Mouse (Mus musculus) lung, embryonic 14.5 days (tissue): ENCODE measurements at regions not wholly inside any gene's neighbourhood (a gene's known extent, or its start where the extent isn't known, plus 50 kb on each side); places are given as distances from the start of the nearest gene placed in this dataset.
"Not testable (repeated sequence)": the region's sequence is repeated elsewhere in the genome, so short reads cannot be mapped to it uniquely, and the experiment has no call there.

Experiments
- ATAC-seq: fragments of 200-750 bp; cut with Nextera tagmentation; 2 replicates; pipeline ENCODE4 v1.8.0; 2017; ENCODE audit warnings: mild to moderate bottlenecking, moderate TSS enrichment, moderate library complexity; ENCODE audit not compliant: insufficient read depth
- DNase-seq: peaks from one replicate; pipeline ENCODE4 v3.0.0-alpha.2; 2015
- H3K27ac ChIP-seq: fragments of 300-500 bp; sonication (generic); 2 replicates; pipeline ENCODE4 v1.5.1; 2014; ENCODE audit warnings: low read depth, mild to moderate bottlenecking, moderate library complexity
- H3K27me3 ChIP-seq: fragments of 300-500 bp; sonication (generic); 2 replicates; pipeline ENCODE4 v1.6.1; 2014; ENCODE audit warnings: low read length, control low read depth; ENCODE audit not compliant: insufficient read depth
- H3K36me3 ChIP-seq: fragments of 300-500 bp; sonication (generic); 2 replicates; pipeline ENCODE4 v1.6.1; 2014; ENCODE audit warnings: control low read depth; ENCODE audit not compliant: insufficient read depth
- H3K4me1 ChIP-seq: fragments of 300-500 bp; sonication (generic); 2 replicates; pipeline ENCODE4 v1.6.1; 2014; ENCODE audit warnings: antibody characterized with exemption, control low read depth; ENCODE audit not compliant: insufficient read depth
- H3K4me2 ChIP-seq: fragments of 300-500 bp; sonication (generic); 2 replicates; pipeline ENCODE4 v1.6.1; 2014; ENCODE audit warnings: mild to moderate bottlenecking
- H3K4me3 ChIP-seq: fragments of 300-500 bp; sonication (generic); 2 replicates; pipeline ENCODE4 v1.5.1; 2014; ENCODE audit warnings: low read depth, low read length
- H3K9ac ChIP-seq: fragments of 300-500 bp; sonication (generic); 2 replicates; pipeline ENCODE4 v1.6.1; 2014
- H3K9me3 ChIP-seq: fragments of 300-500 bp; sonication (generic); 2 replicates; pipeline ENCODE4 v1.6.1; 2016; ENCODE audit warnings: low read depth, low read length, control low read depth
- CTCF ChIP-seq: IDR thresholded peaks from 2 replicates; pipeline ENCODE4 v1.5.1; 2016; ENCODE audit warnings: antibody characterized with exemption, low read depth
- WGBS: fragments of 180-500 bp; shearing (Covaris S2); extraction: QIAGEN DNeasy Blood & Tissue Kit; methylation state at CpG from one replicate; pipeline ENCODE4 v1.1.7; 2014; 5-methylcytosine and 5-hydroxymethylcytosine counted together

GRCm38 (mm10) chr8:26780515-26780914 lies 196.6 kb upstream of the Zfp703 start:
- H3K9me3 ChIP-seq: no peaks in the 10 kb centered on the region
- no peak for ATAC-seq
- H3K4me3 ChIP-seq: no peak overlapping the region
- H3K27me3 ChIP-seq: peaks cover 54% of the 10 kb centered on the region
- no peaks in the 10 kb centered on the region for H3K36me3 ChIP-seq
- no peak for DNase-seq
- 18% methylated on average over 19 of the region's 19 CpGs for WGBS
- H3K27ac ChIP-seq: no peak overlapping the region
- peak overlapping the region; percentile 40; the same call in 1 of the 2 replicates for H3K4me2 ChIP-seq
- no peak for TF ChIP-seq CTCF
- no peaks in the 10 kb centered on the region for H3K4me1 ChIP-seq
- H3K9ac ChIP-seq: no peak overlapping the region

GRCm38 (mm10) chr8:26782936-26783335 lies 194.2 kb upstream of the Zfp703 start:
- not testable (repeated sequence) for H3K36me3 ChIP-seq, H3K4me1 ChIP-seq, DNase-seq, H3K4me3 ChIP-seq, H3K9me3 ChIP-seq, H3K4me2 ChIP-seq, H3K27ac ChIP-seq, ATAC-seq, H3K9ac ChIP-seq
- H3K27me3 ChIP-seq: peaks cover 40% of the 10 kb centered on the region
- whole genome bisulfite sequencing: 87% methylated on average over 8 of the region's 8 CpGs

- Histone ChIP-seq H3K9me3 (no peaks in the 10 kb centered on the region), H3K36me3 (no peaks in the 10 kb centered on the region), H3K4me2 (no peak overlapping the region), H3K9ac (no peak overlapping the region), H3K4me3 (no peak overlapping the region), H3K27ac (no peak overlapping the region), H3K4me1 (no peaks in the 10 kb centered on the region), H3K27me3 (peaks cover 27% of the 10 kb centered on the region)
- ATAC-seq (no peak), DNase-seq (no peak)
- no peak for TF ChIP-seq CTCF
- 61% methylated on average over 6 of the region's 6 CpGs for WGBS
These were observed 192.7 kb upstream of the Zfp703 start for GRCm38 (mm10) chr8:26784381-26784780.

- DNase-seq (no peak), ATAC-seq (no peak)
- Histone ChIP-seq H3K9ac (no peak overlapping the region), H3K36me3 (no peaks in the 10 kb centered on the region), H3K27me3 (peaks cover 7% of the 10 kb centered on the region), H3K4me3 (no peak overlapping the region), H3K4me2 (no peak overlapping the region), H3K27ac (no peak overlapping the region), H3K4me1 (no peaks in the 10 kb centered on the region), H3K9me3 (no peaks in the 10 kb centered on the region)
- WGBS: 49% methylated on average over 2 of the region's 2 CpGs
- no peak for TF ChIP-seq CTCF
These were observed 185.3 kb upstream of the Zfp703 start for GRCm38 (mm10) chr8:26791795-26792194.

- 73% methylated on average over 9 of the region's 9 CpGs for WGBS
- DNase-seq (no peak), ATAC-seq (no peak)
- Histone ChIP-seq H3K27me3 (peaks cover 7% of the 10 kb centered on the region), H3K4me3 (no peak overlapping the region), H3K36me3 (no peaks in the 10 kb centered on the region), H3K4me1 (no peaks in the 10 kb centered on the region), H3K9me3 (no peaks in the 10 kb centered on the region), H3K27ac (no peak overlapping the region), H3K9ac (no peak overlapping the region), H3K4me2 (no peak overlapping the region)
- no peak for TF ChIP-seq CTCF
These were observed 183.4 kb upstream of the Zfp703 start for GRCm38 (mm10) chr8:26793606-26794292.

GRCm38 (mm10) chr8:26794411-26794810 lies 182.7 kb upstream of the Zfp703 start:
- Histone ChIP-seq H3K9me3 (no peaks in the 10 kb centered on the region), H3K36me3 (no peaks in the 10 kb centered on the region), H3K4me1 (no peaks in the 10 kb centered on the region), H3K4me2 (no peak overlapping the region), H3K9ac (no peak overlapping the region), H3K27ac (no peak overlapping the region), H3K4me3 (no peak overlapping the region), H3K27me3 (peaks cover 7% of the 10 kb centered on the region)
- DNase-seq (no peak), ATAC-seq (no peak)
- TF ChIP-seq CTCF: no peak
- WGBS: 80% methylated on average over 4 of the region's 4 CpGs

GRCm38 (mm10) chr8:26795616-26796015 lies 181.5 kb upstream of the Zfp703 start:
- no peak overlapping the region for H3K9ac ChIP-seq
- H3K36me3 ChIP-seq: no peaks in the 10 kb centered on the region
- DNase-seq (no peak), ATAC-seq (no peak)
- H3K27ac ChIP-seq: no peak overlapping the region
- TF ChIP-seq CTCF: no peak
- H3K4me3 ChIP-seq: no peak overlapping the region
- H3K9me3 ChIP-seq: no peaks in the 10 kb centered on the region
- H3K27me3 ChIP-seq: peaks cover 7% of the 10 kb centered on the region
- WGBS: 83% methylated on average over 8 of the region's 8 CpGs
- H3K4me2 ChIP-seq: no peak overlapping the region
- no peaks in the 10 kb centered on the region for H3K4me1 ChIP-seq
